Mouse (Mus musculus) neutrophil, adult 5-6 weeks (primary cell): Measurements from ENCODE around the gene Wdr24. TPM values are rescaled to one million over a fixed set of nuclear protein-coding genes. Genes with fewer than 3 reads are reported as not detected.
A peak's percentile ranks its signal among the peaks of the same experiment; 100 is the strongest.

Source experiments
- ATAC-seq: fragments of 151-379, 151-347 bp; 2 replicates; pipeline ENCODE4 v1.8.0; 2017; ENCODE audit warnings: mild to moderate bottlenecking, moderate TSS enrichment; ENCODE audit not compliant: insufficient number of reproducible peaks, poor library complexity, low FRiP score, severe bottlenecking; ENCODE audit errors: extremely low read depth
- total RNA-seq: library from RNA; stranded (forward); fragments of 200-1000 nt; gene quantifications from 2 replicates; pipeline ENCODE4 v1.2.3, GENCODE M21; 2017

Wdr24 gene
- total RNA-seq, 1 experiment from 2014 or later = 13.4 TPM

GRCm38 (mm10) chr17:25840519-25840918 is 17.1 kb downstream of the Wdr24 start:
- ATAC-seq = no peak

GRCm38 (mm10) chr17:25841117-25841880 is 17.9 kb downstream of the Wdr24 start, which contains the start of gene Gm20683:
Gene Gm20683 (minus strand): TSS chr17:25841763.
- no peak for ATAC-seq

GRCm38 (mm10) chr17:25842509-25842908 is 19.1 kb downstream of the Wdr24 start:
- ATAC-seq = no peak

GRCm38 (mm10) chr17:25843122-25843521 is 19.7 kb downstream of the Wdr24 start:
- no peak for ATAC-seq

GRCm38 (mm10) chr17:25843636-25844395 is 20.4 kb downstream of the Wdr24 start:
- ATAC-seq = no peak

GRCm38 (mm10) chr17:25844396-25844901 is 21.0 kb downstream of the Wdr24 start, which contains the start of gene Rhot2:
Gene Rhot2 (minus strand): TSS chr17:25844851.
- peak; percentile 92 for ATAC-seq

GRCm38 (mm10) chr17:25860229-25860628 is 36.8 kb downstream of the Wdr24 start:
- ATAC-seq = no peak

GRCm38 (mm10) chr17:25860832-25861703 is 37.6 kb downstream of the Wdr24 start, which contains the start of gene Wdr90:
Gene Wdr90 (minus strand): TSS chr17:25861501.
- ATAC-seq = peak; percentile 92

GRCm38 (mm10) chr17:25861704-25862612 is 38.5 kb downstream of the Wdr24 start:
- ATAC-seq = no peak

- ATAC-seq = no peak
Observed at GRCm38 (mm10) chr17:25863681-25864080, 40.3 kb downstream of the Wdr24 start.

GRCm38 (mm10) chr17:25864311-25864710 is 40.9 kb downstream of the Wdr24 start:
- no peak for ATAC-seq

GRCm38 (mm10) chr17:25865288-25865687 is 41.9 kb downstream of the Wdr24 start:
- no peak for ATAC-seq

- no peak for ATAC-seq
Observed at GRCm38 (mm10) chr17:25866172-25866571, 42.7 kb downstream of the Wdr24 start.

- no peak for ATAC-seq
Observed at GRCm38 (mm10) chr17:25867509-25867835, 44.0 kb downstream of the Wdr24 start.

GRCm38 (mm10) chr17:25867836-25868600 is 44.6 kb downstream of the Wdr24 start:
- no peak for ATAC-seq

GRCm38 (mm10) chr17:25868601-25869191 is 45.3 kb downstream of the Wdr24 start, which contains the start of gene Mcrip2:
Gene Mcrip2 (minus strand): TSS chr17:25868764.
- ATAC-seq = peak; percentile 40

- ATAC-seq = no peak
Observed at GRCm38 (mm10) chr17:25869498-25869897, 46.1 kb downstream of the Wdr24 start.
